Mouse (Mus musculus): ENCODE results near the gene Plcl1. TPM values are rescaled to one million over a fixed set of nuclear protein-coding genes. Genes with fewer than 3 reads are reported as not detected.
A peak's percentile ranks its signal among the peaks of the same experiment; 100 is the strongest.

Gene Plcl1
- total RNA-seq, 2 experiments from 2014 or later: 9.2 to 10.8 TPM

- DNase-seq (ENCODE audit: low spot score in 2 of 2): no peak
These were observed 111.5 kb downstream of the Plcl1 start for GRCm38 (mm10) chr1:55517182-55517581.

DNA sequence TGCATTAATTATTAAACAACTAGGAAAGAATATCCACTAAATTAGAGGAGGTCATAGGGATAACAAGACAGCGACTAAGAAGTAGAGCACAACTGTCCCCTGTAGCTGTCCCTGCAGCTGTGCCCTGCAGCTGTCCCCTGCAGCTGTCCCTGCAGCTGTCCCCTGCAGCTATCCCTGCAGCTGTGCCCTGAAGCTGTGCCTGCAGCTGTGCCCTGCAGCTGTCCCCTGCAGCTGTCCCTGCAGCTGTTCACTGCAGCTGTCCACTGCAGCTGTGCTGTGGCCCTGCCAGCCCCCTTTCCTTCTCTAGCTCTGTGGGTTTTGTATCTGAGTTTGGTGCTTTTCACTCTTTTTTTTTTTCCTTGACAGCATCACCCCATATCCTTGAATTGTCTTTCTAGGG, 118.2 kb downstream of the Plcl1 start:
- no peak for DNase-seq (ENCODE audit: low spot score in 2 of 2)

- DNase-seq (ENCODE audit: low spot score in 2 of 2): no peak
These were observed 119.4 kb downstream of the Plcl1 start for GRCm38 (mm10) chr1:55525100-55525499.

- no peak for DNase-seq (ENCODE audit: low spot score in 2 of 2)
These were observed 120.0 kb downstream of the Plcl1 start for GRCm38 (mm10) chr1:55525748-55526147.

DNA sequence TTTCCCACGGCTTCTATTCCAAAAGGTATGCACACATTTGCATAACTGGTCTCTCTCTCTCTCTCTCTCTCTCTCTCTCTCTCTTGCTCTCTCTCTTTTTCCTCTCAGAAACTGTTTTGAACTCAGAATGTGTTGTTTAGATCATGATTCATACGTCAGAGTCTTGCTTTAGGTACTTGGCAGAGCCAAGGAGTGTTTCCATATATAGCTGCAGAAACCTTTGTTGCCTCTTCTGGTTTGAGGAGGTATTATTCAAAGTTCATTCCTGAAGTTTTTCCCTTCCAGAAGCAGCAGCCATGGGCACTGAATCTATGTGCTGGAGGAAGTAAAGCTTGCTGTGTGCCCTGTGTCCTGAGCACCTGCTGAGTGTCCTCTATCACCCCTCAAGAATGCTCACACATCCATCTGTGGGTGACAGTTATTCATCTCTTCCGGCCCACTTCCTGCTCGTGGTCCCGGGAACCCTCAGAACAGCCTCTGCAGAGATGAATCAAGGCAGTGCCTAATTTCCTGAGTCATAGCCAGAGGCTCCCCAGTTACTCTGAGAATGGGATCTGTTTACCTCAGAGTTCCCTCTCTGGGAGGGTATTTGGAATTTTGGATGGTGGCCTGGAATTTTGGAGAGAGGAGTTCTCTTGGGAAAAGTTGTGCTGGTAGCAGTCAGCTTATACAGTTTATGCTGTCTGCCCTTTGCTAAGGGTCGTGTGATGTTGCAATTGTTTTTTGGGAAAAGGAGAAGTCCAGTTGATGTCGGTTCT, 123.0 kb downstream of the Plcl1 start:
- DNase-seq (ENCODE audit: low spot score in 2 of 2): no peak

- no peak for DNase-seq (ENCODE audit: low spot score in 2 of 2)
These were observed 128.1 kb downstream of the Plcl1 start for GRCm38 (mm10) chr1:55533823-55534222.

DNA sequence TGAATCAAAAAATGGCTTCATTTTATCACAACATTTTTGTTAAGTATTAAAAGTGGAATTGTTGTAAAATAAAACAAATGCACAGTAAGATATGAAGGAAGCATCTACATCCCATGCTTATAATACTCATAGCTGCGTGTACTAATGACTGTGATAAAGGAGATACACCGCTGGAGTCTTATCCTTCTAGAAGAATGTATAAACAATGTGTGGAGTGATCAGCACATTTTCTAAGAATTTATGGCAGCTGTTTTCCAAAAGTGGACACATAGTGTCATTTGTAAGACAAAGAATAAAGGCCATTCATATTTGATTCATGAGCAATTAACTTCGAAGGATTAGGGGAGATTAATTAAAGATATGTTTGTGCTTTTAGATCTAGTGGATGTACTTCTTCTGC, 148.7 kb downstream of the Plcl1 start:
- no peak for DNase-seq (ENCODE audit: low spot score in 2 of 2)

GRCm38 (mm10) chr1:55557960-55558359, 152.2 kb downstream of the Plcl1 start:
- DNase-seq (ENCODE audit: low spot score in 2 of 2): no peak

DNA sequence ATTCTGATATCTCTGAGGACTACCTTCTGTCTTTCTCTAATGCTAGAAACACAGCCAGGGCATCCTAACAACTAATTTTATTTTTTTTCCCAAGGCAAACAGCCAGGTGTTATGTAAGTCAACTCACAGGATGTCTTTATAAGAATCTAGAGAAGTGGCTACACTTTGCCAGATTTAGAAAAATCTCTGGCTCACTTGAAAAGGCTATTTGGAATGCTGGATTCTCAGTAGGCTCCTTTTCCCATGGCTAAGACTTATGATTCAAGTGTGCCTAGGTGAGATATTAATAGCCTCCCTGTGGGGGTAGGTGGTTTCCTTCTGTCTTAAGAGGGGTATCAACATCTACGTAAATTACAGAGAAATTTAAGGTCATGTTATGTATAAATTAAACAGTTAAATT, 152.7 kb downstream of the Plcl1 start:
- no peak for DNase-seq (ENCODE audit: low spot score in 2 of 2)

- no peak for DNase-seq (ENCODE audit: low spot score in 2 of 2)
These were observed 154.3 kb downstream of the Plcl1 start for GRCm38 (mm10) chr1:55559998-55560397.

DNA sequence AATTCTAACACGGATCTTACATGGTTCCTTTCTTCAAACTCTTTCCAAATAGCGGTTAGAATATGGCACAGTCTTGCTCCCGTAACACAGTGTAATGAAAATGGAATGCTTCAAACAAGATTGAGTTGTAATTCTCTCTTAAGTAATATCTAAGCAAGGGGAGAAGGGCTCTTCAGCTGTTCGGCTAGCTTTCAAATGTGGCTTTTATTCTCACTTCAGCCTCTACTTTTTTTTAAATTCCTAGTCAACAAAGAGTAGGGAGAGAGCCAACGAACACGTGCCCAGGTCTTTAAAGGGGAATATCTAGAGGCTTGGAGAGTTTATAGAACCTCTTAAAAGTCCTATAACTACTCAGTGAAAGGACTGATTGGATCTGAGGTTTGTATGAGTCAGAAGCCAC, 160.2 kb downstream of the Plcl1 start:
- no peak for DNase-seq (ENCODE audit: low spot score in 2 of 2)

GRCm38 (mm10) chr1:55567801-55568360, 162.2 kb downstream of the Plcl1 start:
- no peak for DNase-seq (ENCODE audit: low spot score in 2 of 2)

DNA sequence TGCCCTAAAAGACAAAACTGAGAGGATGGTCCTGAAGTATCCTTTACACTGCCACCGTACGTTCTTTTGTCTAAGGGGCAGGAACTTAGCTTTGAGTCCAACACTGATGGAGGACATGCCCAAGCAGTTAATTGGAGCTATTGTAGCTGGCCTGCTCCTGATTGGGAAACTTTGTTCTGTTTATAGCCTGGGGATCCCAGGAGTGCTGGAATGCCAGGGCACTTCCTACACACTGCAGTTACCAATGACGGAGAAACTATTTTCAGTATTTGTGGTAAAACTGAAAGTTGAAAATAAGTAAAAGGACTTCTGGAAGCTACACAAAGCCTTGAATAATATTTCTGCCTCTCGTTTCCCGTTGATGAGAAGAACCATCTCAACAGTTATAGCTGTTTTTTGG, 164.5 kb downstream of the Plcl1 start:
- no peak for DNase-seq (ENCODE audit: low spot score in 2 of 2)

DNA sequence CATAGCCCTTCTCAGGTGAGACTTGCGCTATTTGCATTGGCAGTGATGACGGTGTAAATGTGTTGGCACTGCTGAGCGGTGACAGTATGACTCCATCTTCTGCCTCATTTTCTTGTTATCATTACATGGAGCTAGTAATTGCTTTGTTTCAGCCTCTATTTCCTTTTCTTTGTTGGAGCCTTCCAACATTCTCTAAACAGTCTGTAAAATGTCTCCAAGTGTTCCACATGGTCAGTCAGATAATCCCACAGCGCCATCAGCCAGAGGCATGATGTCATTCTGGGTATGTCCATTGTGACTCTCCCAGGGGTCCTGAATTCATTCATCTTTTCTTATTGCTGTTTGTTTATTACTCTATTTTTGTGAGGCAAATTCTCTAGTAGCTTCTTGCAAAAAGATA, 165.7 kb downstream of the Plcl1 start:
- DNase-seq (ENCODE audit: low spot score in 2 of 2): no peak

GRCm38 (mm10) chr1:55572202-55572601, 166.5 kb downstream of the Plcl1 start:
- DNase-seq (ENCODE audit: low spot score in 2 of 2): no peak

GRCm38 (mm10) chr1:55572664-55573063, 166.9 kb downstream of the Plcl1 start:
- no peak for DNase-seq (ENCODE audit: low spot score in 2 of 2)

DNA sequence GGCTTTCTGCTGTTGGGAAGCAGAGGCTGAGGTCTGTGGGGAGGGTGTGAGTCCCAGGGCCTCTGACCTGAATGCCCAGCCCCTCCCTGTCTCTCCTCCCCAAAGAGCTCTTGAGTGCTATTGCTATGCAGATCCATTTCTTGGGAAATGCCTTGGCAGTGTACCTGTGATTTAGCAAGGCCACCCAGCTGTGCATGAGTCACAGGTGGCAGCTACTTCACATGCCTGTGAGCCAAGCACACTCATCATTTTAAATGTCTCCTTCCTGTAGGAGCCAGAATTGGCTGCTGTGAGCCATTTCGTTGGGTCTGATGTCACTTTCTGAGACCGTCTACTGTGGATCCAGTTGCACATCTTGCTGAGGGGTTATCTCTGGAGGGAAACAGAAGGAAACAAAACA, 170.2 kb downstream of the Plcl1 start:
- DNase-seq (ENCODE audit: low spot score in 2 of 2): peak in 1 of 2 experiments; percentile 34

- DNase-seq (ENCODE audit: low spot score in 2 of 2): no peak
These were observed 176.0 kb downstream of the Plcl1 start for GRCm38 (mm10) chr1:55581752-55582151.

DNA sequence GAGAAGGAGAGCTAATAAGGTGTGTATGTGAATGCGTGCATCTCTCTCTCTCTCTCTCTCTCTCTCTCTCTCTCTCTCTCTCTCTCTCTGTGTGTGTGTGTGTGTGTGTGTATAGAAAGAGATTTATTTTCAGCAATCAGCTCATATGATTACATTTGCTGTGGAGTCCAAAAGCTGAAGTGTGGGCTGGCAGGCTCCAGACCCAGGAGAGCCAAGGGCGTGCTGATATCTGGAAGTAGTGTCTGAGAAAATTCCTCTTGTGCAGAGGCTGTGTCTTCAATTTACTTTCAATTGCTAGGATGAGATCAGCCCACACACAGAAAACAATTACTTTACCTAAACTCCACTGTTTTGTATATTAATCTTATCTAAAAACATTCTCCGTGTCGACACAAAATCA, 179.7 kb downstream of the Plcl1 start:
- peak in 1 of 2 experiments; percentile 45 for DNase-seq (ENCODE audit: low spot score in 2 of 2)

- no peak for DNase-seq (ENCODE audit: low spot score in 2 of 2)
These were observed 182.4 kb downstream of the Plcl1 start for GRCm38 (mm10) chr1:55588090-55588489.

- DNase-seq (ENCODE audit: low spot score in 2 of 2): no peak
These were observed 184.3 kb downstream of the Plcl1 start for GRCm38 (mm10) chr1:55590047-55590446.

DNA sequence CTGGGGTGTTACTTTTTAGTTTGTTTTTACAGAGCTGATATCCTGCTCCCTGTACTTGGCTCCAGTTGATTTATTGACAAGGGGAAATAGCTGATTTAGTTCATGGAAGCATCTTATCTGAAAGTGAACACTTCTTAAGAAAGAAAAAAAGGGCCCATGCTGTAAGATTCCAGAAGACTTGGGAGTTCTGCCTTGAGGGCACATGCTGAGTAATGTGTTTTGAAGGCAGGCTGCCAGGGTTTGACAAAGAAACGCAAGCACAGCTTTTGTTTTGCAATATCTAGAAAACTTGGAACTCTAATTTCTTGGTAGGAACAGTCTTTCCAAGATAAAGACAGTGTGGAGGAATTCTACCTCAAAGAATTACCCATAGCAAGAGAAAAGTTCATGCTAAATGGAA, 194.8 kb downstream of the Plcl1 start:
- DNase-seq (ENCODE audit: low spot score in 2 of 2): no peak

GRCm38 (mm10) chr1:55604593-55604992, 198.9 kb downstream of the Plcl1 start:
- DNase-seq (ENCODE audit: low spot score in 2 of 2): no peak

Data from gastrocnemius, postnatal 4 days (tissue).